Mouse (Mus musculus): ENCODE results near the gene Alcam. TPM values are rescaled to one million over a fixed set of nuclear protein-coding genes. Genes with fewer than 3 reads are reported as not detected.

Gene Alcam
- polyA plus RNA-seq, 1 experiment from 2014 or later, result 28.1 TPM

DNA sequence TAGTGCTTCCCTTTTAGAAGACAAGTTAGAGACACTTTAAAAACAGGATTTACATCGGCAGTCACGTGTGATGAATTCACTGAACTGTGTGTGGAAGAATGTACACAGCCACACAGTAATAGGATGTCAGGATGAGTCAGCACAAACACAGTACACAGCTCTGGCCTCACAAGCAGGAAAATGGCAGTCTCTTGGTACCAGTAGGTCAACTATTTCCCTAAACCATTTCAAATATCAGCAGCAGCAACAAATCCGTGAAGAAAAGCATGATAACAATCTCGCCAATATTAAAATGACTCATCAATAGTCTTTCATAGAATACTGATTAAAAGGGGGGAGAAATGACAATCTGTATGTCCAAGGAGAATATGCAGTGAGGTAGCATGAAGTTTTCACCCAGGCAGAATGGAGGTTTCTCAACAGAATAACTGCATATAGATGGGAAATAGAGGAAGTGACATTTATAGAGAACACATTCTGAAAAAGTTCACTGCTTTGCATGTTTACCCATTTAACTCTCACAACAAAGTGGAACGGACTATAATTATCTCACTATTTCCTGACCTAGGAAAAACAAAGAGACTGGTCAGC, 35.2 kb downstream of the Alcam start:
- H3K4me2 ChIP-seq (ENCODE audit: low read depth, low read length), result no peak overlapping the region
- 71% methylated on average over 5 of the region's 5 CpGs for WGBS
- no peaks in the 10 kb centered on the region for H3K9me3 ChIP-seq (replicated peaks; ENCODE audit: control insufficient read depth, low read length)

DNA sequence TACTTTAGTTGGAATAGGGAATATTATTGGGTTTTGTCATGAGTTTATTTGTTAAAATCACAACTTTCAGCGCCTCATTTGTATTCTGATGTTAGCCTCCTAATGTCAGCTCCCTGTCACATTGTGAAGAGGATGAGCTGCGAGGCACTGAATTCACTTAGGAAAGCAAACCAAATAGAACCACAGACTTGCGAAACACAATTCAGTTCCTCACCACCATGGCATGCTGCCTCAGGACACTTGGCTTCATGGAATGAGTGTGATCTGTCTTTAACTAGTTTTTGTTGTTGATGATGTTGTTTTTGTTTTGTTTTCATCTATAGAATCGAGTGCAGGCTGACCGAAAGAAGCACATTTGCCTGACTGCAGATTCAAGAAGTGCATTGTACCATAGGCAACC, 35.9 kb downstream of the Alcam start:
- 81% methylated on average over 5 of the region's 5 CpGs for WGBS
- Histone ChIP-seq H3K4me1 (ENCODE audit: control insufficient read depth, insufficient read depth, low read length) (no peaks in the 10 kb centered on the region), H3K9ac (replicated peaks; ENCODE audit: low read length) (no peak overlapping the region), H3K36me3 (replicated peaks; ENCODE audit: control insufficient read depth, insufficient read depth, low read depth, low read length) (no peaks in the 10 kb centered on the region), H3K4me3 (ENCODE audit: low read depth, low read length) (no peak overlapping the region), H3K27me3 (ENCODE audit: control insufficient read depth, insufficient read depth, low read length) (no peaks in the 10 kb centered on the region), H3K4me2 (ENCODE audit: low read depth, low read length) (no peak overlapping the region), H3K27ac (replicated peaks; ENCODE audit: low read depth, low read length) (no peak overlapping the region), H3K9me3 (replicated peaks; ENCODE audit: control insufficient read depth, low read length) (no peaks in the 10 kb centered on the region)
- no peak for DNase-seq (ENCODE audit: low spot score)
- ATAC-seq (replicated peaks; ENCODE audit: insufficient number of reproducible peaks, low FRiP score, low TSS enrichment, low read depth), result no peak

More for the DNA sequence above, 35.2 kb downstream of the Alcam start:
- Histone ChIP-seq H3K4me1 (ENCODE audit: control insufficient read depth, insufficient read depth, low read length) (no peaks in the 10 kb centered on the region), H3K9ac (replicated peaks; ENCODE audit: low read length) (no peak overlapping the region), H3K36me3 (replicated peaks; ENCODE audit: control insufficient read depth, insufficient read depth, low read depth, low read length) (no peaks in the 10 kb centered on the region), H3K27me3 (ENCODE audit: control insufficient read depth, insufficient read depth, low read length) (no peaks in the 10 kb centered on the region), H3K4me3 (ENCODE audit: low read depth, low read length) (no peak overlapping the region), H3K27ac (replicated peaks; ENCODE audit: low read depth, low read length) (no peak overlapping the region)
- ATAC-seq (replicated peaks; ENCODE audit: insufficient number of reproducible peaks, low FRiP score, low TSS enrichment, low read depth) (no peak), DNase-seq (ENCODE audit: low spot score) (no peak)

DNA sequence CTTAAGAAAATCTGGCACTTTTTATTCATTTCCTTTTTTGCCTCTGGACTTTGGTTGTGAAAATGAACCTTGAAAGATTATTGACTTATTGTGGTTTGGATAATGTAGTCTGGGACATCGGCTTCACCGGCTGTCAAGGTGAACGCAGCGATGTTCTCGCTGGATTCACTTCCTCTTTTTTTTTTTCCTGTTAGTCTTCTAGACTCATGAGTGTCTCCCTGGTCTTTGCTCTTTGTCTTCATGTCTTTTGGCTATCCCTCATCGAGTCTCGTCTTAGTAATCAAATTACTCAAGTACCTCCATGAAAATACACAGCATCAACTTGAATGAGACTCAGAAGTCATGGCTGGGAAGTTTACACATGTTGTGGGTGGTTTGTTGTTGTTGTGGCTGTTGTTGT, 36.7 kb downstream of the Alcam start:
- no peak overlapping the region for H3K4me2 ChIP-seq (ENCODE audit: low read depth, low read length)
- no peaks in the 10 kb centered on the region for H3K9me3 ChIP-seq (replicated peaks; ENCODE audit: control insufficient read depth, low read length)
- no peaks in the 10 kb centered on the region for H3K4me1 ChIP-seq (ENCODE audit: control insufficient read depth, insufficient read depth, low read length)
- H3K27me3 ChIP-seq (ENCODE audit: control insufficient read depth, insufficient read depth, low read length), result no peaks in the 10 kb centered on the region
- H3K4me3 ChIP-seq (ENCODE audit: low read depth, low read length), result no peak overlapping the region
- no peaks in the 10 kb centered on the region for H3K36me3 ChIP-seq (replicated peaks; ENCODE audit: control insufficient read depth, insufficient read depth, low read depth, low read length)
- DNase-seq (ENCODE audit: low spot score), result no peak
- WGBS, result 89% methylated on average over 7 of the region's 7 CpGs
- no peak for ATAC-seq (replicated peaks; ENCODE audit: insufficient number of reproducible peaks, low FRiP score, low TSS enrichment, low read depth)
- H3K9ac ChIP-seq (replicated peaks; ENCODE audit: low read length), result no peak overlapping the region
- no peak overlapping the region for H3K27ac ChIP-seq (replicated peaks; ENCODE audit: low read depth, low read length)

DNA sequence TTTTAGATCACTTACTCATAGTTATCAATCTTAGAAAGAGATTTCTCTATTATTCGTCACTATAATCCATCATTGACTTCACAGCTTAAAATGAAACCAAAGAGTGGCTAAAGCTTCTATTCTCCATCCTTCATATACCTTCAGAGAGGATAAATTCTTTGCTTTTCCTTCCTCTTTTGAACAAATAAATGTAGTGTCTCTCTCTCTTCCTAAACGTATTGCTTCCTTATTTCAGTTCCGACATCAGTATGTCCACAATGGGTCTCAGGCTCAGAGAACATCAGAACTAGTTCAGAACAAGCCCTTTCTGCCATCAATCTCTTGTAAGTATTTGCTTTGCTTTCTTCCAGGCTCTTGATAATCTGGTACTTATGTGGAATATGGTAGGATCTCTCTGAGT, 40.2 kb downstream of the Alcam start:
- no peak overlapping the region for H3K4me2 ChIP-seq (ENCODE audit: low read depth, low read length)
- no peaks in the 10 kb centered on the region for H3K36me3 ChIP-seq (replicated peaks; ENCODE audit: control insufficient read depth, insufficient read depth, low read depth, low read length)
- H3K4me3 ChIP-seq (ENCODE audit: low read depth, low read length), result no peak overlapping the region
- H3K4me1 ChIP-seq (ENCODE audit: control insufficient read depth, insufficient read depth, low read length), result no peaks in the 10 kb centered on the region
- DNase-seq (ENCODE audit: low spot score), result no peak
- no peaks in the 10 kb centered on the region for H3K9me3 ChIP-seq (replicated peaks; ENCODE audit: control insufficient read depth, low read length)
- H3K9ac ChIP-seq (replicated peaks; ENCODE audit: low read length), result no peak overlapping the region
- no peak overlapping the region for H3K27ac ChIP-seq (replicated peaks; ENCODE audit: low read depth, low read length)
- no peaks in the 10 kb centered on the region for H3K27me3 ChIP-seq (ENCODE audit: control insufficient read depth, insufficient read depth, low read length)
- WGBS, result 91% methylated on average over 3 of the region's 3 CpGs
- ATAC-seq (replicated peaks; ENCODE audit: insufficient number of reproducible peaks, low FRiP score, low TSS enrichment, low read depth), result no peak

DNA sequence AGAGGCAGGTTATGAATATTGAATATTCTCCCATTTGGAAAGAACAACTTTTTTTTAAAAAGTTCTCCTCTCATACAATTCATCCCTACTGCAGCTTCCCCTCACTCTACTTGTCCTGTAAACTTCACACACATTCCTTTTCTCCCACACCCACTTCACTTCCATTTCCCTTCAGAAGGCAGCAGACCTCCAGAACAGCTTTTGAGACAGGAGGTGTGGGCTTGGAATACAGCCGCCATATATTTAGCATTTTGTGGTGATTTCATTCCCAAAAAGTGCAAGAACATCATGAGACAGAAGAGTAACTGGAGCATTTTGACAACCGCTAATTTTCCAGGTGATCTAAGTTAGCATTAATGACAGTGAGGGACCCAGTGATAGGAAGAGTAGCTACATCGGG, 47.8 kb downstream of the Alcam start:
- 93% methylated on average over 3 of the region's 3 CpGs for WGBS
- Histone ChIP-seq H3K27ac (replicated peaks; ENCODE audit: low read depth, low read length) (no peak overlapping the region), H3K9me3 (replicated peaks; ENCODE audit: control insufficient read depth, low read length) (no peaks in the 10 kb centered on the region), H3K27me3 (ENCODE audit: control insufficient read depth, insufficient read depth, low read length) (no peaks in the 10 kb centered on the region), H3K4me2 (ENCODE audit: low read depth, low read length) (no peak overlapping the region), H3K36me3 (replicated peaks; ENCODE audit: control insufficient read depth, insufficient read depth, low read depth, low read length) (no peaks in the 10 kb centered on the region), H3K4me1 (ENCODE audit: control insufficient read depth, insufficient read depth, low read length) (no peaks in the 10 kb centered on the region), H3K4me3 (ENCODE audit: low read depth, low read length) (no peak overlapping the region), H3K9ac (replicated peaks; ENCODE audit: low read length) (no peak overlapping the region)
- DNase-seq (ENCODE audit: low spot score), result no peak
- ATAC-seq (replicated peaks; ENCODE audit: insufficient number of reproducible peaks, low FRiP score, low TSS enrichment, low read depth), result no peak

DNA sequence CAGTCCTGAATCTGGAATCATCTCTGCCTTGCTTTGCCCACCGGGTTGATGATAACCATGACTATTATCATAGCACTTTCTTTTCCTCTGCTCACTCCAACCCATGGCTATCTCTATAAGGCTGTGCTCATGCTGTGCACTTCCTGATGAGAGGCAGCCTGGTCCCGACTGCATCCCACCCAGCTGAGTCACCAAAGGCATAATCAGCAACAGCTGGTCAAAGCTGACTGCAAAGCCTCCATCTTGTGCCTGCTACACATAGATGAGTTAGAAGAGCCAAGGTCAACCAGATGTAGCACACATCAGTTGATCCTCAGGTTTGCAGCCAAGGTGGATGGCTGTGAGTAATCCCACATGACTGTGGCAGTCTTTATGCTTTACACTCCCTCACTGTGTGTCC, 48.6 kb downstream of the Alcam start:
- H3K27me3 ChIP-seq (ENCODE audit: control insufficient read depth, insufficient read depth, low read length), result no peaks in the 10 kb centered on the region
- DNase-seq (ENCODE audit: low spot score), result no peak
- no peak overlapping the region for H3K9ac ChIP-seq (replicated peaks; ENCODE audit: low read length)
- no peak; the same call in 1 of the 2 replicates for ATAC-seq (replicated peaks; ENCODE audit: insufficient number of reproducible peaks, low FRiP score, low TSS enrichment, low read depth)
- no peak overlapping the region for H3K4me3 ChIP-seq (ENCODE audit: low read depth, low read length)
- H3K4me1 ChIP-seq (ENCODE audit: control insufficient read depth, insufficient read depth, low read length), result no peaks in the 10 kb centered on the region
- H3K36me3 ChIP-seq (replicated peaks; ENCODE audit: control insufficient read depth, insufficient read depth, low read depth, low read length), result no peaks in the 10 kb centered on the region
- WGBS, result 55% methylated on average over 2 of the region's 2 CpGs
- H3K27ac ChIP-seq (replicated peaks; ENCODE audit: low read depth, low read length), result no peak overlapping the region
- H3K9me3 ChIP-seq (replicated peaks; ENCODE audit: control insufficient read depth, low read length), result no peaks in the 10 kb centered on the region
- H3K4me2 ChIP-seq (ENCODE audit: low read depth, low read length), result no peak overlapping the region

DNA sequence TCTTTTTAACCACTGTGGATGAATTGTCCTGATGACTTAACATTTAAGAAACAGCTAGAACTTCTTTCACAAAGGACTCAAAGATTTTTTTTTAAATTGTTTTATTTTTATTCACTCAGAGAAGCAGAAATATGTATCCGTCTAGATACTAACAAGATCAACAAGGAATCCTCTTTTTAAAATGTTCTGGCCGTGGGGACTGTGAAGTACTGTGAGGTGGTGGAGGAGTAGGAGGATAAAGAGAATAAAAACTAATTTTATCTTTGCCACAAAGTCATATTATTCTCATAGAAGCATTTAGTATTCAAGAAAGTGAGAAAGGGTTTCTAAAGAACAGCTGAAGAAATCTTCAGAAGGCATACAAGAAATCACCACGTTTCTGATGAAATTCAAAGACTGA, 54.8 kb downstream of the Alcam start:
- Histone ChIP-seq H3K4me2 (ENCODE audit: low read depth, low read length) (no peak overlapping the region), H3K4me3 (ENCODE audit: low read depth, low read length) (no peak overlapping the region), H3K9me3 (replicated peaks; ENCODE audit: control insufficient read depth, low read length) (no peaks in the 10 kb centered on the region), H3K36me3 (replicated peaks; ENCODE audit: control insufficient read depth, insufficient read depth, low read depth, low read length) (no peaks in the 10 kb centered on the region), H3K27me3 (ENCODE audit: control insufficient read depth, insufficient read depth, low read length) (no peaks in the 10 kb centered on the region), H3K4me1 (ENCODE audit: control insufficient read depth, insufficient read depth, low read length) (no peaks in the 10 kb centered on the region), H3K9ac (replicated peaks; ENCODE audit: low read length) (no peak overlapping the region), H3K27ac (replicated peaks; ENCODE audit: low read depth, low read length) (no peak overlapping the region)
- no peak for ATAC-seq (replicated peaks; ENCODE audit: insufficient number of reproducible peaks, low FRiP score, low TSS enrichment, low read depth)
- no peak for DNase-seq (ENCODE audit: low spot score)
- WGBS, result 82% methylated on average over 3 of the region's 3 CpGs

DNA sequence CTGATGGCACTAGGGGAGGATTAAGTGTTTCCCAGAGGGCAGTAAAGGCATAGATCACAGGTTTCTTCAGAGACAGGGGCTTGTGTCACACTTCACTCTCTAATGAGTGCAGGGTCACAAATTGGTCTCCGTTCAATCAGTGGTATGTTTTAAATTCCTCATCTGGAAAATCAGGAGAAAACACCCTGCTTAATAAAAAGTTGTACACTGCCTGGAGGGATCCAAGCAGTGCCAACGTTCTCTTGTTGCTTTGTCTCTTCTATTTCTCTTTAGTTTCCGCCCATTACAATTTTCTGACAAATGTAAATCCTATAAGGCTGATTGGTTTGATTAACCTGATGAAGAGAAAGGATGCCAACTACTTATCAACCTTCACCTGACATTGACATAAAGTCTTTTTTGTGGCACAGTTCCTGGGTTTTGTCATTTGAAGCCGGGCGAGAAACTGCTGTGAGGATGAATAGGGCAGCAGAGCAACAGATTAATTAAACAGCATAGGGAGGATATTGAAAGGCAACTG, 67.0 kb downstream of the Alcam start:
- Histone ChIP-seq H3K4me1 (ENCODE audit: control insufficient read depth, insufficient read depth, low read length) (no peaks in the 10 kb centered on the region), H3K4me3 (ENCODE audit: low read depth, low read length) (no peak overlapping the region), H3K4me2 (ENCODE audit: low read depth, low read length) (no peak overlapping the region), H3K27ac (replicated peaks; ENCODE audit: low read depth, low read length) (no peak overlapping the region), H3K9me3 (replicated peaks; ENCODE audit: control insufficient read depth, low read length) (no peaks in the 10 kb centered on the region), H3K36me3 (replicated peaks; ENCODE audit: control insufficient read depth, insufficient read depth, low read depth, low read length) (no peaks in the 10 kb centered on the region), H3K9ac (replicated peaks; ENCODE audit: low read length) (no peak overlapping the region), H3K27me3 (ENCODE audit: control insufficient read depth, insufficient read depth, low read length) (no peaks in the 10 kb centered on the region)
- DNase-seq (ENCODE audit: low spot score) (no peak), ATAC-seq (replicated peaks; ENCODE audit: insufficient number of reproducible peaks, low FRiP score, low TSS enrichment, low read depth) (no peak)
- WGBS, result 64% methylated on average over 5 of the region's 5 CpGs

Data from embryonic facial prominence, embryonic 11.5 days (tissue).